Mouse (Mus musculus) right cerebral cortex, postnatal 14 days (tissue): ENCODE measurements around the gene 4921539E11Rik.

Experiments used
- DNase-seq: peaks from one replicate; pipeline ENCODE4 v3.0.0; 2022

The 4921539E11Rik gene

GRCm38 (mm10) chr4:103290763-103291162 lies at the start of gene 4921539E11Rik:
Gene 4921539E11Rik (minus strand): TSS chr4:103290863.
- DNase-seq = no peak

- no peak for DNase-seq
Observed at GRCm38 (mm10) chr4:103335134-103335533, 44.5 kb upstream of the 4921539E11Rik start.

GRCm38 (mm10) chr4:103329348-103329747 lies 38.7 kb upstream of the 4921539E11Rik start:
- DNase-seq = no peak

GRCm38 (mm10) chr4:103326994-103327393 lies 36.3 kb upstream of the 4921539E11Rik start:
- no peak for DNase-seq

- no peak for DNase-seq
Observed at GRCm38 (mm10) chr4:103324688-103325451, 34.2 kb upstream of the 4921539E11Rik start.

- no peak for DNase-seq
Observed at GRCm38 (mm10) chr4:103321461-103321860, 30.8 kb upstream of the 4921539E11Rik start.

GRCm38 (mm10) chr4:103315861-103316260 lies 25.2 kb upstream of the 4921539E11Rik start:
- no peak for DNase-seq

GRCm38 (mm10) chr4:103314526-103314910 lies 23.9 kb upstream of the 4921539E11Rik start:
- DNase-seq = no peak

- DNase-seq = peak; percentile 97
Observed at GRCm38 (mm10) chr4:103313587-103314525, 23.2 kb upstream of the 4921539E11Rik start, which contains the start of gene Oma1. Gene Oma1 (plus strand): TSS chr4:103313812.

- DNase-seq = no peak
Observed at GRCm38 (mm10) chr4:103303851-103304250, 13.2 kb upstream of the 4921539E11Rik start.

GRCm38 (mm10) chr4:103299342-103299741 lies 8.7 kb upstream of the 4921539E11Rik start:
- DNase-seq = peak; percentile 21

GRCm38 (mm10) chr4:103288342-103288741 lies 2.3 kb downstream of the 4921539E11Rik start:
- no peak for DNase-seq

GRCm38 (mm10) chr4:103273021-103273420 lies 17.6 kb downstream of the 4921539E11Rik start:
- no peak for DNase-seq

GRCm38 (mm10) chr4:103269336-103269735 lies 21.3 kb downstream of the 4921539E11Rik start:
- peak; percentile 17 for DNase-seq

GRCm38 (mm10) chr4:103265166-103265565 lies 25.5 kb downstream of the 4921539E11Rik start:
- DNase-seq = no peak

GRCm38 (mm10) chr4:103263812-103264396 lies 26.8 kb downstream of the 4921539E11Rik start:
- no peak for DNase-seq

- no peak for DNase-seq
Observed at GRCm38 (mm10) chr4:103263378-103263777, 27.3 kb downstream of the 4921539E11Rik start.

- DNase-seq = no peak
Observed at GRCm38 (mm10) chr4:103258817-103259216, 31.8 kb downstream of the 4921539E11Rik start.

GRCm38 (mm10) chr4:103253846-103254245 lies 36.8 kb downstream of the 4921539E11Rik start:
- no peak for DNase-seq

GRCm38 (mm10) chr4:103249436-103250085 lies 41.1 kb downstream of the 4921539E11Rik start:
- DNase-seq = no peak

- no peak for DNase-seq
Observed at GRCm38 (mm10) chr4:103247813-103248212, 42.9 kb downstream of the 4921539E11Rik start.

- no peak for DNase-seq
Observed at GRCm38 (mm10) chr4:103247249-103247648, 43.4 kb downstream of the 4921539E11Rik start.

GRCm38 (mm10) chr4:103232156-103232555 lies 58.5 kb downstream of the 4921539E11Rik start:
- no peak for DNase-seq
